9 mouse cellular contexts compared by ENCODE assay signal in the genomic region with DNA sequence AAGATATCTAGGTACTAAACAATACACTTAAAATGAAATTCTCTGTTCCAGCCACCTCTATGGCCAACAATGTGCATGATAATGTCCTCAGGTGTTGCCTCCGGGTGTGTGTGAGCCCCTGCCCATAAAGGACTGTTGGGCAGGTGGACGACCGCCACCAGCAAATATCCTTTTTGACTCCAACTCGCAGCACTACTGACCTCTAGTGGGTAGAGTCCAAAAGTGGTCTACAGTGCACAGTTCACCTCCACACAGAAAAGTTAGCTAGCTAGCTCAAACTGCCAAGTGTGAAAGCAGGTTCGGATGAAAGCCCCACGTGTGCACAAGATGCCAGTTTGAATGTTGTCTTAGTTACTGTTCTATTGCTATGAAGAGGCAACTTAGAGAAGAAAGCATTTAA. TPM values are rescaled to one million over a fixed set of nuclear protein-coding genes. Genes with fewer than 3 reads are reported as not detected.
DNase-seq lines count a peak whose midpoint lies in the region; ATAC-seq lines count a peak whose summit lies in the region.
"Had no signal": no experiment of that assay in that cellular context is flagged by ENCODE, and none has a peak within 500 bp of the region (broad histone marks: within the 10 kb centered on the region; RNA-seq: fewer than 3 reads in every experiment).

No protein-coding gene starts in this region.

- H3K36me3 ChIP-seq in embryonic facial prominence, embryonic 11.5 days (replicated peaks; ENCODE audit: control insufficient read depth, insufficient read depth, low read depth, low read length): no peaks in the 10 kb centered on the region
- no peaks in the 10 kb centered on the region for H3K36me3 ChIP-seq in embryonic facial prominence, embryonic 10.5 days (replicated peaks)
- H3K36me3 ChIP-seq in neural tube, embryonic 11.5 days (ENCODE audit: control insufficient read depth, insufficient read depth, low read length): no peaks in the 10 kb centered on the region
- no peaks in the 10 kb centered on the region for H3K36me3 ChIP-seq in hindbrain, embryonic 12.5 days
- H3K36me3 ChIP-seq in midbrain, embryonic 16.5 days (ENCODE audit: control insufficient read depth, insufficient read depth, low read length): no peaks in the 10 kb centered on the region
- H3K36me3 ChIP-seq: heart, embryonic 13.5 days had no signal

- peaks cover 18% of the 10 kb centered on the region for H3K27me3 ChIP-seq in embryonic facial prominence, embryonic 11.5 days (ENCODE audit: control insufficient read depth, insufficient read depth, low read length)
- peaks cover 88% of the 10 kb centered on the region for H3K27me3 ChIP-seq in embryonic facial prominence, embryonic 10.5 days (replicated peaks; ENCODE audit: low read depth, poor library complexity, severe bottlenecking)
- peaks cover 25% of the 10 kb centered on the region for H3K27me3 ChIP-seq in neural tube, embryonic 11.5 days (ENCODE audit: control insufficient read depth, insufficient read depth, low read length)
- H3K27me3 ChIP-seq in hindbrain, embryonic 12.5 days: peaks cover 71% of the 10 kb centered on the region
- peaks cover 20% of the 10 kb centered on the region for H3K27me3 ChIP-seq in midbrain, embryonic 16.5 days (ENCODE audit: control insufficient read depth, insufficient read depth, low read depth, low read length)

- DNase-seq in embryonic facial prominence, embryonic 11.5 days (ENCODE audit: low spot score): peak; percentile 63
- no peak for DNase-seq in embryonic facial prominence, embryonic 10.5 days (ENCODE audit: low spot score)
- peak; percentile 53 for DNase-seq in neural tube, embryonic 11.5 days (ENCODE audit: low spot score)
- no peak for DNase-seq in neural tube, embryonic 10.5 days (ENCODE audit: extremely low spot score, low spot score)
- DNase-seq in urinary bladder, postnatal 10 days (ENCODE audit: low spot score): no peak
- DNase-seq in urinary bladder, postnatal 4 days (ENCODE audit: low spot score in 2 of 2): no peak

- no peak overlapping the region for H3K9ac ChIP-seq in embryonic facial prominence, embryonic 11.5 days (replicated peaks; ENCODE audit: low read length)
- H3K9ac ChIP-seq in neural tube, embryonic 11.5 days (ENCODE audit: low read length): no peak overlapping the region
- no peak overlapping the region for H3K9ac ChIP-seq in hindbrain, embryonic 12.5 days
- no peak overlapping the region for H3K9ac ChIP-seq in midbrain, embryonic 16.5 days (ENCODE audit: low read depth, low read length)
- H3K9ac ChIP-seq: heart, embryonic 13.5 days had no signal

- H3K4me3 ChIP-seq in embryonic facial prominence, embryonic 11.5 days (ENCODE audit: low read depth, low read length): no peak overlapping the region
- H3K4me3 ChIP-seq in embryonic facial prominence, embryonic 10.5 days: no peak overlapping the region
- H3K4me3 ChIP-seq in neural tube, embryonic 11.5 days (ENCODE audit: low read depth, low read length): no peak overlapping the region
- no peak overlapping the region for H3K4me3 ChIP-seq in hindbrain, embryonic 12.5 days
- H3K4me3 ChIP-seq in midbrain, embryonic 16.5 days (ENCODE audit: low read depth, low read length): no peak overlapping the region
- H3K4me3 ChIP-seq: heart, embryonic 13.5 days had no signal

- no peak overlapping the region for H3K4me2 ChIP-seq in embryonic facial prominence, embryonic 11.5 days (ENCODE audit: low read depth, low read length)
- no peak overlapping the region for H3K4me2 ChIP-seq in neural tube, embryonic 11.5 days (ENCODE audit: low read depth)
- no peak overlapping the region for H3K4me2 ChIP-seq in hindbrain, embryonic 12.5 days (replicated peaks)
- no peak overlapping the region for H3K4me2 ChIP-seq in midbrain, embryonic 16.5 days (ENCODE audit: low read length)
- H3K4me2 ChIP-seq: heart, embryonic 13.5 days had no signal

- H3K27ac ChIP-seq in embryonic facial prominence, embryonic 11.5 days (replicated peaks; ENCODE audit: low read depth, low read length): no peak overlapping the region
- H3K27ac ChIP-seq in embryonic facial prominence, embryonic 10.5 days (replicated peaks): no peak overlapping the region
- H3K27ac ChIP-seq in neural tube, embryonic 11.5 days (ENCODE audit: low read depth, low read length): no peak overlapping the region
- H3K27ac ChIP-seq in hindbrain, embryonic 12.5 days: no peak overlapping the region
- H3K27ac ChIP-seq in midbrain, embryonic 16.5 days (ENCODE audit: low read length): no peak overlapping the region
- H3K27ac ChIP-seq: heart, embryonic 13.5 days had no signal

- ATAC-seq in embryonic facial prominence, embryonic 11.5 days (replicated peaks; ENCODE audit: insufficient number of reproducible peaks, low FRiP score, low TSS enrichment, low read depth): no peak
- 0 out of 2 replicates have a peak, but pooled peaks have one; percentile 15 for ATAC-seq in neural tube, embryonic 11.5 days (ENCODE audit: insufficient read depth, low FRiP score, low TSS enrichment)
- ATAC-seq in hindbrain, embryonic 12.5 days (ENCODE audit: low FRiP score): 0 out of 2 replicates have a peak, but pooled peaks have one; percentile 46
- ATAC-seq in midbrain, embryonic 16.5 days: peak; percentile 33; the same call in 1 of the 2 replicates

- no peaks in the 10 kb centered on the region for H3K9me3 ChIP-seq in embryonic facial prominence, embryonic 11.5 days (replicated peaks; ENCODE audit: control insufficient read depth, low read length)
- no peaks in the 10 kb centered on the region for H3K9me3 ChIP-seq in embryonic facial prominence, embryonic 10.5 days
- no peaks in the 10 kb centered on the region for H3K9me3 ChIP-seq in neural tube, embryonic 11.5 days (ENCODE audit: control insufficient read depth, low read length)
- H3K9me3 ChIP-seq in hindbrain, embryonic 12.5 days (replicated peaks): no peaks in the 10 kb centered on the region
- H3K9me3 ChIP-seq in midbrain, embryonic 16.5 days (replicated peaks; ENCODE audit: control insufficient read depth, low read length, poor library complexity, severe bottlenecking): no peaks in the 10 kb centered on the region
- H3K9me3 ChIP-seq: heart, embryonic 13.5 days had no signal

- H3K4me1 ChIP-seq in embryonic facial prominence, embryonic 11.5 days (ENCODE audit: control insufficient read depth, insufficient read depth, low read length): peaks cover 3% of the 10 kb centered on the region
- H3K4me1 ChIP-seq in embryonic facial prominence, embryonic 10.5 days: peaks cover 33% of the 10 kb centered on the region
- H3K4me1 ChIP-seq in neural tube, embryonic 11.5 days (ENCODE audit: control insufficient read depth, insufficient read depth, low read length): peaks cover 15% of the 10 kb centered on the region
- H3K4me1 ChIP-seq in hindbrain, embryonic 12.5 days: peaks cover 30% of the 10 kb centered on the region
- H3K4me1 ChIP-seq in midbrain, embryonic 16.5 days (ENCODE audit: control insufficient read depth, insufficient read depth, low read length): peaks cover 14% of the 10 kb centered on the region

- WGBS in embryonic facial prominence, embryonic 11.5 days: 20% methylated on average over 6 of the region's 6 CpGs
- WGBS in embryonic facial prominence, embryonic 10.5 days: 26% methylated on average over 6 of the region's 6 CpGs
- WGBS in neural tube, embryonic 11.5 days: 20% methylated on average over 6 of the region's 6 CpGs
- WGBS in hindbrain, embryonic 12.5 days: 16% methylated on average over 6 of the region's 6 CpGs
- 14% methylated on average over 6 of the region's 6 CpGs for WGBS in midbrain, embryonic 16.5 days

RNA-seq across cellular contexts. Expression of gene Nsun2, which starts 48.2 kb away (rescaled TPM):
- polyA plus RNA-seq in embryonic facial prominence, embryonic 11.5 days (2014; fragmentation: Nextera tagmentation; extraction: Ambion mirVana): 152 and 159 TPM in 2 replicates
- polyA plus RNA-seq in embryonic facial prominence, embryonic 10.5 days (2016; fragmentation: Nextera tagmentation; extraction: Ambion mirVana): 166 and 173 TPM in 2 replicates
- polyA plus RNA-seq in neural tube, embryonic 11.5 days (2014; fragmentation: Nextera tagmentation; extraction: Ambion mirVana): 139 and 143 TPM in 2 replicates
- polyA plus RNA-seq in hindbrain, embryonic 12.5 days (2016; fragmentation: Nextera tagmentation; extraction: Ambion mirVana): 91.8 and 98.4 TPM in 2 replicates
- 67.9 and 70.2 TPM in 2 replicates for polyA plus RNA-seq in midbrain, embryonic 16.5 days (2015; fragmentation: Nextera tagmentation; extraction: Ambion mirVana)

RNA-seq across cellular contexts. Expression of gene Tent4a, which starts 49.1 kb away (rescaled TPM):
- polyA plus RNA-seq in embryonic facial prominence, embryonic 11.5 days (2014; fragmentation: Nextera tagmentation; extraction: Ambion mirVana): 6.6 and 7.1 TPM in 2 replicates
- 5.0 TPM in 2 replicates for polyA plus RNA-seq in embryonic facial prominence, embryonic 10.5 days (2016; fragmentation: Nextera tagmentation; extraction: Ambion mirVana)
- 8.5 and 10.5 TPM in 2 replicates for polyA plus RNA-seq in neural tube, embryonic 11.5 days (2014; fragmentation: Nextera tagmentation; extraction: Ambion mirVana)
- 5.9 and 8.4 TPM in 2 replicates for polyA plus RNA-seq in hindbrain, embryonic 12.5 days (2016; fragmentation: Nextera tagmentation; extraction: Ambion mirVana)
- 5.4 and 6.3 TPM in 2 replicates for polyA plus RNA-seq in midbrain, embryonic 16.5 days (2015; fragmentation: Nextera tagmentation; extraction: Ambion mirVana)

Comparison
In these comparisons a context has a peak if more than half of its experiments do, and no peak if none do; other contexts are left out.
1. DNase-seq: peak in embryonic facial prominence, embryonic 11.5 days (single experiment) and neural tube, embryonic 11.5 days (single experiment); none in embryonic facial prominence, embryonic 10.5 days (single experiment), neural tube, embryonic 10.5 days (single experiment), urinary bladder, postnatal 10 days (single experiment) and urinary bladder, postnatal 4 days (0 of 2).